Mouse (Mus musculus) bone marrow macrophage, adult 2 months (primary cell): ENCODE measurements at regions not wholly inside any gene's neighbourhood (a gene's known extent, or its start where the extent isn't known, plus 50 kb on each side); places are given as distances from the start of the nearest gene placed in this dataset.

Source experiments
- CTCF ChIP-seq: IDR thresholded peaks from 2 replicates; pipeline ENCODE4 v1.5.1; 2012; ENCODE audit warnings: low read depth, mild to moderate bottlenecking, low read length, moderate library complexity
- POLR2A ChIP-seq: IDR thresholded peaks from 2 replicates; pipeline ENCODE4 v1.6.1; 2012; ENCODE audit warnings: mild to moderate bottlenecking, low read depth, low read length, borderline replicate concordance

- no peak for TF ChIP-seq POLR2A
- no peak for TF ChIP-seq CTCF
Observed at GRCm38 (mm10) chr1:88586823-88587820, 77.3 kb upstream of the Glrp1 start.
